Mouse (Mus musculus) embryonic facial prominence, embryonic 13.5 days (tissue): ENCODE measurements at regions not wholly inside any gene's neighbourhood (a gene's known extent, or its start where the extent isn't known, plus 50 kb on each side); places are given as distances from the start of the nearest gene placed in this dataset.

ENCODE experiments used
- ATAC-seq: fragments of 200-750 bp; cut with Nextera tagmentation; 2 replicates; pipeline ENCODE4 v1.8.0; 2017; ENCODE audit warnings: low read depth; ENCODE audit not compliant: insufficient number of reproducible peaks, insufficient read depth, low FRiP score, low TSS enrichment
- H3K27ac ChIP-seq: fragments of 300-500 bp; sonication (generic); 2 replicates; pipeline ENCODE4 v1.5.1; 2015; ENCODE audit warnings: moderate library complexity, mild to moderate bottlenecking, inconsistent platforms
- H3K27me3 ChIP-seq: fragments of 300-500 bp; sonication (generic); 2 replicates; pipeline ENCODE4 v1.6.1; 2015; ENCODE audit warnings: mild to moderate bottlenecking, inconsistent platforms
- H3K36me3 ChIP-seq: fragments of 300-500 bp; sonication (generic); 2 replicates; pipeline ENCODE4 v1.6.1; 2015; ENCODE audit warnings: mild to moderate bottlenecking, inconsistent platforms
- H3K4me1 ChIP-seq: fragments of 300-500 bp; sonication (generic); 2 replicates; pipeline ENCODE4 v1.6.1; 2015; ENCODE audit warnings: inconsistent platforms
- H3K4me2 ChIP-seq: fragments of 300-500 bp; sonication (generic); 2 replicates; pipeline ENCODE4 v1.6.1; 2015; ENCODE audit warnings: moderate library complexity, mild to moderate bottlenecking, inconsistent platforms
- H3K4me3 ChIP-seq: fragments of 300-500 bp; sonication (generic); 2 replicates; pipeline ENCODE4 v1.5.1; 2015; ENCODE audit warnings: mild to moderate bottlenecking, inconsistent platforms
- H3K9ac ChIP-seq: fragments of 300-500 bp; sonication (generic); 2 replicates; pipeline ENCODE4 v1.6.1; 2015; ENCODE audit warnings: mild to moderate bottlenecking, inconsistent platforms
- H3K9me3 ChIP-seq: fragments of 300-500 bp; sonication (generic); 2 replicates; pipeline ENCODE4 v1.6.1; 2016; ENCODE audit warnings: inconsistent platforms
- WGBS: fragments of 180-500 bp; shearing (Covaris S2); methylation state at CpG from one replicate; pipeline ENCODE4 v1.1.7; 2015; ENCODE audit warnings: mixed read lengths; 5-methylcytosine and 5-hydroxymethylcytosine counted together

GRCm38 (mm10) chr4:64535554-64536253 lies 488.9 kb upstream of the Tnc start:
- Histone ChIP-seq H3K4me2 (no peak overlapping the region), H3K27ac (no peak overlapping the region), H3K4me1 (peaks cover 13% of the 10 kb centered on the region; the same call in 1 of the 2 replicates), H3K27me3 (no peaks in the 10 kb centered on the region), H3K36me3 (no peaks in the 10 kb centered on the region), H3K4me3 (no peak overlapping the region), H3K9ac (no peak overlapping the region), H3K9me3 (no peaks in the 10 kb centered on the region)
- 38% methylated on average over 6 of the region's 6 CpGs for WGBS
- ATAC-seq = no peak

GRCm38 (mm10) chr4:64538009-64538408 lies 491.2 kb upstream of the Tnc start:
- no peak for ATAC-seq
- no peaks in the 10 kb centered on the region for H3K27me3 ChIP-seq
- H3K4me2 ChIP-seq = no peak overlapping the region
- no peak overlapping the region for H3K27ac ChIP-seq
- no peaks in the 10 kb centered on the region for H3K9me3 ChIP-seq
- H3K9ac ChIP-seq = no peak overlapping the region
- peaks cover 13% of the 10 kb centered on the region; the same call in 1 of the 2 replicates for H3K4me1 ChIP-seq
- WGBS = 88% methylated on average over 4 of the region's 4 CpGs
- no peak overlapping the region for H3K4me3 ChIP-seq
- no peaks in the 10 kb centered on the region for H3K36me3 ChIP-seq

GRCm38 (mm10) chr4:64544576-64545185 lies 497.9 kb upstream of the Tnc start:
- no peak overlapping the region for H3K9ac ChIP-seq
- no peaks in the 10 kb centered on the region for H3K9me3 ChIP-seq
- H3K36me3 ChIP-seq = no peaks in the 10 kb centered on the region
- H3K4me1 ChIP-seq = peaks cover 3% of the 10 kb centered on the region; the same call in 1 of the 2 replicates
- H3K27ac ChIP-seq = no peak overlapping the region
- no peak for ATAC-seq
- no peak overlapping the region for H3K4me3 ChIP-seq
- no peaks in the 10 kb centered on the region for H3K27me3 ChIP-seq
- H3K4me2 ChIP-seq = no peak overlapping the region
- 77% methylated on average over 4 of the region's 4 CpGs for WGBS

GRCm38 (mm10) chr4:64546386-64546785 lies 499.6 kb upstream of the Tnc start:
- no peaks in the 10 kb centered on the region for H3K36me3 ChIP-seq

GRCm38 (mm10) chr4:64562511-64562910 lies 515.7 kb upstream of the Tnc start:
- 93% methylated on average over 1 of the region's 1 CpGs for WGBS
- no peaks in the 10 kb centered on the region for H3K9me3 ChIP-seq

More at GRCm38 (mm10) chr4:64546386-64546785, 499.6 kb upstream of the Tnc start:
- 33% methylated on average over 4 of the region's 4 CpGs for WGBS
- no peaks in the 10 kb centered on the region for H3K9me3 ChIP-seq
- no peak overlapping the region for H3K4me2 ChIP-seq
- ATAC-seq = no peak
- H3K9ac ChIP-seq = no peak overlapping the region
- H3K4me1 ChIP-seq = peaks cover 3% of the 10 kb centered on the region; the same call in 1 of the 2 replicates
- no peak overlapping the region for H3K27ac ChIP-seq
- H3K27me3 ChIP-seq = no peaks in the 10 kb centered on the region
- no peak overlapping the region for H3K4me3 ChIP-seq

GRCm38 (mm10) chr4:64563996-64564395 lies 517.2 kb upstream of the Tnc start:
- no peak overlapping the region for H3K4me2 ChIP-seq
- no peaks in the 10 kb centered on the region for H3K27me3 ChIP-seq
- H3K9ac ChIP-seq = no peak overlapping the region
- no peaks in the 10 kb centered on the region; the same call in 1 of the 2 replicates for H3K4me1 ChIP-seq
- no peak for ATAC-seq
- WGBS = 57% methylated on average over 3 of the region's 3 CpGs
- no peaks in the 10 kb centered on the region for H3K9me3 ChIP-seq
- no peak overlapping the region for H3K27ac ChIP-seq
- H3K4me3 ChIP-seq = no peak overlapping the region
- no peaks in the 10 kb centered on the region for H3K36me3 ChIP-seq

More at GRCm38 (mm10) chr4:64562511-64562910, 515.7 kb upstream of the Tnc start:
- Histone ChIP-seq H3K27me3 (no peaks in the 10 kb centered on the region), H3K9ac (no peak overlapping the region), H3K4me3 (no peak overlapping the region), H3K4me2 (no peak overlapping the region), H3K36me3 (no peaks in the 10 kb centered on the region), H3K4me1 (no peaks in the 10 kb centered on the region; the same call in 1 of the 2 replicates), H3K27ac (no peak overlapping the region)
- ATAC-seq = no peak

GRCm38 (mm10) chr4:64570666-64571065 lies 523.9 kb upstream of the Tnc start:
- H3K4me1 ChIP-seq = no peaks in the 10 kb centered on the region
- 45% methylated on average over 1 of the region's 1 CpGs for WGBS
- no peak for ATAC-seq

GRCm38 (mm10) chr4:64575901-64576300 lies 529.1 kb upstream of the Tnc start:
- WGBS = 24% methylated on average over 1 of the region's 1 CpGs

More at GRCm38 (mm10) chr4:64570666-64571065, 523.9 kb upstream of the Tnc start:
- H3K27ac ChIP-seq = no peak overlapping the region
- H3K9ac ChIP-seq = no peak overlapping the region
- no peaks in the 10 kb centered on the region for H3K9me3 ChIP-seq
- H3K36me3 ChIP-seq = no peaks in the 10 kb centered on the region
- H3K4me2 ChIP-seq = no peak overlapping the region
- H3K27me3 ChIP-seq = no peaks in the 10 kb centered on the region
- H3K4me3 ChIP-seq = no peak overlapping the region

GRCm38 (mm10) chr4:64595014-64595599 lies 528.9 kb upstream of the Pappa start:
- Histone ChIP-seq H3K27me3 (no peaks in the 10 kb centered on the region), H3K9me3 (no peaks in the 10 kb centered on the region), H3K4me3 (no peak overlapping the region), H3K9ac (no peak overlapping the region), H3K4me1 (peaks cover 6% of the 10 kb centered on the region; the same call in 1 of the 2 replicates), H3K4me2 (no peak overlapping the region), H3K27ac (no peak overlapping the region), H3K36me3 (no peaks in the 10 kb centered on the region)
- 77% methylated on average over 8 of the region's 8 CpGs for WGBS
- ATAC-seq = no peak

More at GRCm38 (mm10) chr4:64575901-64576300, 529.1 kb upstream of the Tnc start:
- Histone ChIP-seq H3K4me2 (no peak overlapping the region), H3K36me3 (no peaks in the 10 kb centered on the region), H3K4me1 (no peaks in the 10 kb centered on the region), H3K9me3 (no peaks in the 10 kb centered on the region), H3K4me3 (no peak overlapping the region), H3K27ac (no peak overlapping the region), H3K9ac (no peak overlapping the region), H3K27me3 (no peaks in the 10 kb centered on the region)
- no peak for ATAC-seq

- Histone ChIP-seq H3K4me1 (peaks cover 6% of the 10 kb centered on the region; the same call in 1 of the 2 replicates), H3K4me3 (no peak overlapping the region), H3K4me2 (no peak overlapping the region), H3K36me3 (no peaks in the 10 kb centered on the region), H3K27ac (no peak overlapping the region), H3K9ac (no peak overlapping the region), H3K27me3 (no peaks in the 10 kb centered on the region), H3K9me3 (no peaks in the 10 kb centered on the region)
- ATAC-seq = no peak
Observed at GRCm38 (mm10) chr4:64598465-64598864, 525.5 kb upstream of the Pappa start.

- no peak overlapping the region for H3K4me3 ChIP-seq
- no peak overlapping the region for H3K9ac ChIP-seq
- H3K4me1 ChIP-seq = peaks cover 6% of the 10 kb centered on the region; the same call in 1 of the 2 replicates
- no peak overlapping the region for H3K4me2 ChIP-seq
- no peaks in the 10 kb centered on the region for H3K9me3 ChIP-seq
- no peaks in the 10 kb centered on the region for H3K27me3 ChIP-seq
- H3K27ac ChIP-seq = no peak overlapping the region
- no peak for ATAC-seq
- WGBS = 56% methylated on average over 4 of the region's 4 CpGs
- no peaks in the 10 kb centered on the region for H3K36me3 ChIP-seq
Observed at GRCm38 (mm10) chr4:64599222-64599621, 524.8 kb upstream of the Pappa start.

- H3K36me3 ChIP-seq = no peaks in the 10 kb centered on the region
- no peak overlapping the region for H3K4me3 ChIP-seq
- no peaks in the 10 kb centered on the region for H3K9me3 ChIP-seq
- H3K4me1 ChIP-seq = no peaks in the 10 kb centered on the region
- no peaks in the 10 kb centered on the region for H3K27me3 ChIP-seq
- no peak for ATAC-seq
- H3K27ac ChIP-seq = no peak overlapping the region
- no peak overlapping the region for H3K4me2 ChIP-seq
- H3K9ac ChIP-seq = no peak overlapping the region
Observed at GRCm38 (mm10) chr4:64622771-64623170, 501.2 kb upstream of the Pappa start.
